Mouse (Mus musculus) 416B (cell line): ENCODE measurements around the gene Gm10057.
"Not testable (repeated sequence)": the region's sequence is repeated elsewhere in the genome, so short reads cannot be mapped to it uniquely, and the experiment has no call there.

Experiments
- DNase-seq: peaks from one replicate; pipeline ENCODE4 v3.0.0; 2011; ENCODE audit warnings: low read depth

The Gm10057 gene

DNA sequence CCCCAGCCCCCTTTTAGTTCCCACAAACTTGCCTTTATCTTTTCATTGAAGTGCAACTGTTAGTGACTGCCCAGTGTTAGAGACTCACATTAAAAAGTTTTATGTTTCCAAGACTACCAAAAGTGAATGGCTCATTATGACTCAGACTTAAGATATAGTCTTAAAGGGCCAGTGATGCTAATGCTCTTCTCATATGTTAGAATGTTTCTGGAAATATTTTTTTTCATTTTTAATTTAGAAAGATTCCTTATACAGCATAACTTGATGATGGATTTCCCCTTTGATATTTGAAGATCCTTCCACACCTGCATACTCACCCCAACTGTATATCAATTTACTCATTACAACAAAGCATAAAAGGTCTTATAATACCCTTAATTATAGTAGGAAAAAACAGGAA lies at the start of gene Gm10057:
TSS of gene Gm10057 (minus strand) at position 101 of the 400 bp plus-strand sequence.
- not testable (repeated sequence) for DNase-seq

DNA sequence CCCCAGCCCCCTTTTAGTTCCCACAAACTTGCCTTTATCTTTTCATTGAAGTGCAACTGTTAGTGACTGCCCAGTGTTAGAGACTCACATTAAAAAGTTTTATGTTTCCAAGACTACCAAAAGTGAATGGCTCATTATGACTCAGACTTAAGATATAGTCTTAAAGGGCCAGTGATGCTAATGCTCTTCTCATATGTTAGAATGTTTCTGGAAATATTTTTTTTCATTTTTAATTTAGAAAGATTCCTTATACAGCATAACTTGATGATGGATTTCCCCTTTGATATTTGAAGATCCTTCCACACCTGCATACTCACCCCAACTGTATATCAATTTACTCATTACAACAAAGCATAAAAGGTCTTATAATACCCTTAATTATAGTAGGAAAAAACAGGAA lies 21.1 kb downstream of the Gm10057 start, which contains the start of gene 4921511M17Rik:
TSS of gene 4921511M17Rik (minus strand) at position 101 of the 400 bp plus-strand sequence.
- not testable (repeated sequence) for DNase-seq

DNA sequence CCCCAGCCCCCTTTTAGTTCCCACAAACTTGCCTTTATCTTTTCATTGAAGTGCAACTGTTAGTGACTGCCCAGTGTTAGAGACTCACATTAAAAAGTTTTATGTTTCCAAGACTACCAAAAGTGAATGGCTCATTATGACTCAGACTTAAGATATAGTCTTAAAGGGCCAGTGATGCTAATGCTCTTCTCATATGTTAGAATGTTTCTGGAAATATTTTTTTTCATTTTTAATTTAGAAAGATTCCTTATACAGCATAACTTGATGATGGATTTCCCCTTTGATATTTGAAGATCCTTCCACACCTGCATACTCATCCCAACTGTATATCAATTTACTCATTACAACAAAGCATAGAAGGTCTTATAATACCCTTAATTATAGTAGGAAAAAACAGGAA lies 42.3 kb downstream of the Gm10057 start, which contains the start of gene Samt1:
TSS of gene Samt1 (minus strand) at position 101 of the 400 bp plus-strand sequence.
- not testable (repeated sequence) for DNase-seq
